Mouse (Mus musculus) small intestine, adult 2 months (tissue): Measurements from ENCODE around the gene Fanca. TPM values are rescaled to one million over a fixed set of nuclear protein-coding genes. Genes with fewer than 3 reads are reported as not detected.

ENCODE experiments used
- H3K27ac ChIP-seq: fragments of 200-500 bp; 2 replicates; pipeline ENCODE4 v1.5.1; 2012; ENCODE audit warnings: low read depth, low read length, control low read depth, inconsistent platforms; ENCODE audit not compliant: insufficient read depth
- H3K27me3 ChIP-seq: fragments of 200-500 bp; 2 replicates; pipeline ENCODE4 v1.6.1; 2012; ENCODE audit warnings: mild to moderate bottlenecking, moderate library complexity, low read length, inconsistent platforms; ENCODE audit not compliant: control insufficient read depth, insufficient read depth
- H3K36me3 ChIP-seq: fragments of 200-500 bp; 2 replicates; pipeline ENCODE4 v1.6.1; 2012; ENCODE audit warnings: mild to moderate bottlenecking, low read length, control low read depth, inconsistent platforms; ENCODE audit not compliant: control insufficient read depth, insufficient read depth
- H3K4me1 ChIP-seq: fragments of 200-500 bp; 2 replicates; pipeline ENCODE4 v1.6.1; 2012; ENCODE audit warnings: low read length, inconsistent platforms, mixed read lengths; ENCODE audit not compliant: control insufficient read depth, insufficient read depth, insufficient read length
- H3K4me3 ChIP-seq: fragments of 200-500 bp; 2 replicates; pipeline ENCODE4 v1.5.1; 2012; ENCODE audit warnings: low read depth, mild to moderate bottlenecking, control low read depth, inconsistent platforms, low read length, moderate library complexity
- CTCF ChIP-seq: fragments of 200-500 bp; IDR thresholded peaks from 2 replicates; pipeline ENCODE4 v1.5.1; 2012; ENCODE audit warnings: low read depth, mild to moderate bottlenecking, control low read depth, inconsistent platforms, low read length, moderate library complexity, mixed read lengths; ENCODE audit not compliant: insufficient replicate concordance, insufficient read length; ENCODE audit errors: extremely low read depth
- POLR2A ChIP-seq: fragments of 200-500 bp; IDR thresholded peaks from 2 replicates; pipeline ENCODE4 v1.6.1; 2012; ENCODE audit warnings: low read depth, mild to moderate bottlenecking, control low read depth, inconsistent platforms, low read length, moderate library complexity
- WGBS: fragments of 180-500 bp; shearing (Covaris S2); methylation state at CpG from one replicate; pipeline ENCODE4 v1.1.7; 2018; 5-methylcytosine and 5-hydroxymethylcytosine counted together
- polyA plus RNA-seq: library from polyadenylated mRNA; depleted of rRNA; stranded (reverse); fragments of >200 nt; gene quantifications from 2 replicates; pipeline ENCODE4 v1.2.3, GENCODE M21; 2012

Gene Fanca
- polyA plus RNA-seq, 1 experiment = 14.1 TPM

DNA sequence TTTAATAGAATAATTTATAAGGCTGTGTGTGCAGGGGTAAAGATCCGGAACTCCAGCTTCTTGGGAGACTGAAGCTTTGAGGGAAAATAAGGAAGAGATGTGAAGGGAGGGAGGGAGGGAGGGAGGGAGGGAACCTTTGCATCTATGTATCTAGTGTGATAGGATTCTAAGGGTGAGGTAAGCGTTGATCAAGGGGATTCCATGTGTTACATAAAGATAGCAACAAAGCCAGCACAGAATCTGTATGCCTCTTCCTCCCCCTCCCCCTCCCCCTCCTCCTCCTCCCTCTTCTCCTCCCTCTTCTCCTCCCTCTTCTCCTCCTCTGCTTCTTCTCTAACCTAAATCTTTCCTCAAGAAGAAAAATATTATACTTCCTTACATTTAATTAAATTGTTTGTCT, 28.9 kb upstream of the Fanca start:
- Histone ChIP-seq H3K27ac (no peak overlapping the region), H3K36me3 (peaks cover 7% of the 10 kb centered on the region), H3K27me3 (no peaks in the 10 kb centered on the region), H3K4me1 (peaks cover 4% of the 10 kb centered on the region; the same call in 1 of the 2 replicates), H3K4me3 (no peak overlapping the region)
- WGBS = 75% methylated on average over 2 of the region's 2 CpGs
- TF ChIP-seq POLR2A = no peak
- TF ChIP-seq CTCF = no peak

DNA sequence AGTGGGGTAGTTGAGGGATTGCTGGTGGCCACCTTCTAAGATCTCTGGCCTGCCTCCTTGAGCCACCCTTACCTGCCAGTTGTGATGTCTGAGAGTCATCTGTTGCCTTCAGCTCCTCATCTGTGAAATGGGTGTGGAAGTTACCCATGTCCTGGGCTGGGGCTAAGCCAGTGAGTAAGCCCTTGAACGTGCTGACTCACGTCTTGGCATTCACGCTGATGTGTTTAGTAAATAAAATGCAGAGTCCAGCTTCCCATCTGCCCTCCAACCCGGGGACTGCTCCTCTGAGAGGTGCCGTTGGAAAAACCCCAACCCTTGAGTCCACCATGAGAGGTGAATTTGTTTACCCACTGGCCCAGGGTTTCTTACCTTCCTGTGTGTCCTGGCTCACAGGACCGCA, 27.5 kb upstream of the Fanca start:
- 78% methylated on average over 6 of the region's 6 CpGs for WGBS
- H3K27ac ChIP-seq = no peak overlapping the region
- TF ChIP-seq CTCF (no peak), POLR2A (no peak)
- no peak overlapping the region for H3K4me3 ChIP-seq
- peaks cover 12% of the 10 kb centered on the region for H3K4me1 ChIP-seq
- no peaks in the 10 kb centered on the region for H3K27me3 ChIP-seq
- H3K36me3 ChIP-seq = peaks cover 7% of the 10 kb centered on the region

DNA sequence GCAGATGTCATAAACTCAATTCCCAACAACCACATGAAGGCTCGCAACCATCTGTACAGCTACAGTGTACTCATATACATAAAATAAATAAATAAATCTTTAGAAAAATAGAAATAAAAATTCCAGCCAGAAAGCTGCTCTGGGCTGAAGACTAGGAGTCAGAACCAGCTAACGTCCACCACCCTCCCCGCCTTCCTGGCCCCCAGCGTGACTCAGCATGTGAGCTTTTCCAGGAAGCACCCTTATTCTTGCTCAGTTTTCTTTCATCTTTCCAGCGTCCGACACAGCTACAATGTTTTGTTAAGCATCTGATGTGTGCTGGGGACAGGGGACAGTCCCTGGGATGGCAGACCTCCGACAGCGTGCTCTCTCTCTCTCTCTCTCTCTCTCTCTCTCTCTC, 26.8 kb upstream of the Fanca start:
- 85% methylated on average over 8 of the region's 8 CpGs for WGBS
- H3K4me1 ChIP-seq = peaks cover 13% of the 10 kb centered on the region
- H3K4me3 ChIP-seq = no peak overlapping the region
- H3K36me3 ChIP-seq = peaks cover 6% of the 10 kb centered on the region
- H3K27me3 ChIP-seq = no peaks in the 10 kb centered on the region
- H3K27ac ChIP-seq = no peak overlapping the region
- TF ChIP-seq CTCF (no peak), POLR2A (no peak)

DNA sequence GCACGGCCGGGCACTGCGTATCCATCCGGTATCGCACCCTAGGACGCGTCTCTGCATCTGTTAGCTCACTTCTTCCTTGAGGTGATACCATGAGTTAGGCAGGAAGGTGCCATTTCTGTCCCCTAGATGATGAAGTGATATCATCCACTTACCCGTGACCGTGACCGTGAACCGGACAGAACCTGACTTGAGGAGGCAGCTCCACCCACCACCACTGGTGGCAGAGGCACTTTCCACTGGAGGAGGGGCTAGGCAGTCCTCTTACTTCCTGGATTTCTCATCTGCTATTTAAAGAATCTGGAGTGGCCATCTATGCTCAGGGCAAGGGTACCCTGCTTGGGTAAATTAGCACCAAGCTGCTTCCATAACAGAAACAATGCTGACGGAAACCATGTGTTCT, 25.0 kb upstream of the Fanca start:
- H3K27me3 ChIP-seq = no peaks in the 10 kb centered on the region
- TF ChIP-seq CTCF = no peak
- TF ChIP-seq POLR2A = no peak
- no peak overlapping the region for H3K27ac ChIP-seq
- H3K4me3 ChIP-seq = no peak overlapping the region
- 85% methylated on average over 12 of the region's 12 CpGs for WGBS
- peaks cover 16% of the 10 kb centered on the region for H3K4me1 ChIP-seq
- peaks cover 4% of the 10 kb centered on the region for H3K36me3 ChIP-seq

DNA sequence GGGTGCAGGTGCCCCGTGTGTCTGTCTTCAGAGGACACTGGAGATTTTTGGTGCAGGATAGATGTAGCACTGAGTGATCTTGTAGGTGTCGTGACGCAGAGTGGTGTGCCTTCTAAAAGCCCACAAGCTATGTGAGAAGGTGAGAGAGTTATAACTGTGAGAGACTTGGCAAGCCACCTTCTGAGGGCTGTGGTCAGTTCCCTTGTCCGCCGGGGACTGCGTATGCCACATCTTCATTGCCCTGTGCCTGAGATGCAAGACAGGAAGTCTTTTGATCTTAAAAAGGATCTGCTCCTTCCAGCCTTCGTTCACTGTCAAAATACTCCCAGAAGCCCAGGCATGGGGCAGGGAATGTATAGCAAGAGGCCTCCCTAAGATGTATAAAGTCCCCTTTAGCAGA, 24.5 kb upstream of the Fanca start:
- H3K4me3 ChIP-seq = no peak overlapping the region
- H3K27ac ChIP-seq = 0 out of 2 replicates have a peak overlapping the region, but pooled peaks have one; percentile 32
- no peaks in the 10 kb centered on the region for H3K27me3 ChIP-seq
- H3K4me1 ChIP-seq = peaks cover 21% of the 10 kb centered on the region
- WGBS = 76% methylated on average over 7 of the region's 7 CpGs
- no peak for TF ChIP-seq CTCF
- no peak for TF ChIP-seq POLR2A
- peaks cover 1% of the 10 kb centered on the region for H3K36me3 ChIP-seq

DNA sequence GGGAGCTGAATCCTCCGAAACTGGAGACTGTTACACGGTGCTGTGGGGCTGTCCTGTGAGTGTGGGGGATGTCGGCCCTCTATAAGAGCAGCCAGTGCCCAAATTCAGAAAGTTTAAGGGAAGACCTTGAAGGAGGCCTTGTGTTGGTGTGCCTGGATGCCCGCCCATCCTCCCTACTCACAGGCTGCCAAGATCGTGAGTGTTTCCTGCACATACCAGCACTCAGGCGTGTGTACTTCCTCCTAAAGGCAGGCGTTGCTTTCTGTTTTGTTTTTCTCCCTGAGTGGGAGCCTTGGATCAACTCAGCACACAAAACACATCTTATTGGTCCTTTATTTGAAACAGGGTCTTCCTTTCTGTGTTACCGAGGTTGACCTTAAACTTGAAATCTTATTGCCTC, 23.9 kb upstream of the Fanca start:
- TF ChIP-seq POLR2A (no peak), CTCF (no peak)
- H3K27ac ChIP-seq = peak overlapping the region; percentile 32; the same call in 1 of the 2 replicates
- H3K36me3 ChIP-seq = no peaks in the 10 kb centered on the region
- H3K27me3 ChIP-seq = no peaks in the 10 kb centered on the region
- WGBS = 46% methylated on average over 8 of the region's 8 CpGs
- peaks cover 24% of the 10 kb centered on the region for H3K4me1 ChIP-seq
- H3K4me3 ChIP-seq = no peak overlapping the region

DNA sequence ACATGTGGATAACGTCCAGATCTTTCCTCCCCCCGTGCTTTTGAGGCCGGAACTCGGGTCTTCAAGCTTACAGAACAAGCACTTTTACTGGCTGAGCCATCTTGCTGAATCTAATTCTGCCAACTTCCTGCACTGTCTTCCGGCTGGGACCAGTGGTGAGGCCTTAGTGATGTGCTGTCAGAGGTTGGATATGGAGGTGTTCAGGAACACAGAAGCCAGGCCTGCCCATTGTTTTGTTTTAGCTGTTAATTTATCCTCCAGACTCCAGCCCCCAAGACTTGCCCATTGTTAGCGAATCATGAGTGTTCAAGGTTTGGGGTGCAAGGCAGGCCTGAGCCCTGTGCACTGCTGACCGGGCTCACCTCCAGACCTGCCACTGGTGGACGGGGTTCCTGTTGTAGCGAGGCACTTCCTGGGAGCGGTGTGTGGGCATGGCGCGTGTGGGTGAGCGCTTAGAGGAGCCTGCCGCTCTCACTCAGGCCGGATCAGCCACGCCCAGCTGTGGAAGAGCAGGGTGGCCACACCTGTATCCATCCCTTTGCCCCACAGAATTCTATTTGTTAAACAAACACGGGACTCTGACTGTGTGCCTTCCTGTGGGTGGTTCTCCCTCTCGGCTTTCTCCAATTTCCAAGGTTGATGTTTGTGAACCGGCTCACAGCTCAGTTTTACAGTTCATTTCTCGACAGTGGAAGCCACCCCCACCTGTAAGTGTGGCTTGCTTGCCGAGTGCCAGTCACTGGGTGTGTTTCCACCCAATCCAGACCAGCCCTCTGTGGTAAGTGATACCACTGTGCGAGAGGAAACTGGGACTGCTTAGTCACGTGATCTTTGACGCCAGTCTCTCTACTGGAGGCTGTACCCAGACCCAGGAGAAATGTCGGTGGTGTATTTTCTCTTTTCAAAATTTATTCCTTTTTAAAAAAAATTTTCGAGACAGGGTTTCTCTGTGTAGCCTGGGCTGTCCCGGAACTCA, 23.0 kb upstream of the Fanca start:
- H3K27me3 ChIP-seq = no peaks in the 10 kb centered on the region
- H3K27ac ChIP-seq = peak overlapping the region; percentile 54
- TF ChIP-seq CTCF (no peak), POLR2A (peak; percentile 17; the same call in 1 of the 2 replicates)
- peak overlapping the region; percentile 27 for H3K4me3 ChIP-seq
- peaks cover 32% of the 10 kb centered on the region for H3K4me1 ChIP-seq
- WGBS = 33% methylated on average over 27 of the region's 27 CpGs
- H3K36me3 ChIP-seq = no peaks in the 10 kb centered on the region

DNA sequence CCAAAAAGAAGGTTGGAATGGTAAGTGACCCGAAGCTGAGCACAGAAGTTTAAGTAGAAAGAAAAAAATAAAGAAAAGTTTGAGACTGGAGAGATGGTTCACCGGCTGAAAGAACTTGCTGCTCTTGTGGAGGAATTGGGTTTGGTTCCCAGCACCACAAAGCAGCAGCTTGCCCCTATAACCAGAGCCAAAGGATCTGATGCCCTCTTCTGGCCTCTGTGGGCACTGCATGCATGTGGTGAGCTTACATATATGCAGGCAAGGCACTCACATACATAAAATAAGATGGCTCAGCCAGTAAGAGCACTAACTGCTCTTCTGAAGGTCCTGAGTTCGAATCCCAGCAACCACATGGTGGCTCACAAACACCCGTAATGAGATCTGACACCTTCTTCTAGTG, 21.7 kb upstream of the Fanca start:
- 97% methylated on average over 4 of the region's 4 CpGs for WGBS
- Histone ChIP-seq H3K36me3 (no peaks in the 10 kb centered on the region), H3K27ac (no peak overlapping the region), H3K27me3 (no peaks in the 10 kb centered on the region), H3K4me3 (no peak overlapping the region), H3K4me1 (peaks cover 36% of the 10 kb centered on the region)
- TF ChIP-seq POLR2A (no peak), CTCF (peak; percentile 34; the same call in 1 of the 2 replicates)
